Mouse (Mus musculus) megakaryocyte, embryonic 14.5 days (primary cell): ENCODE data around the gene Pdk1.

Experiments used
- FLI1 ChIP-seq: IDR thresholded peaks from 2 replicates; pipeline ENCODE4 v1.6.1; 2012; ENCODE audit warnings: low read length, inconsistent platforms, mixed read lengths
- GATA1 ChIP-seq: IDR thresholded peaks from 3 replicates; pipeline ENCODE4 v1.6.1; 2012; ENCODE audit warnings: mixed read lengths, low read length, inconsistent platforms, borderline replicate concordance

- TF ChIP-seq GATA1 (no peak), FLI1 (no peak)
Observed at GRCm38 (mm10) chr2:71878441-71878840, 5.4 kb downstream of the Pdk1 start.
